8 mouse cellular contexts compared by ENCODE assay signal in genomic region chr7:28268576-28268975, GRCm38 (mm10). TPM values are rescaled to one million over a fixed set of nuclear protein-coding genes. Genes with fewer than 3 reads are reported as not detected.
DNase-seq lines count a peak whose midpoint lies in the region; ATAC-seq lines count a peak whose summit lies in the region.

No protein-coding gene starts in this region.

- H3K4me2 ChIP-seq in embryonic facial prominence, embryonic 12.5 days (replicated peaks): peak overlapping the region; percentile 73
- peak overlapping the region; percentile 94 for H3K4me2 ChIP-seq in hindbrain, embryonic 16.5 days (ENCODE audit: low read length)
- H3K4me2 ChIP-seq in midbrain, embryonic 16.5 days (ENCODE audit: low read length): peak overlapping the region; percentile 78

- peak overlapping the region; percentile 92 for H3K27ac ChIP-seq in embryonic facial prominence, embryonic 12.5 days
- peak overlapping the region; percentile 92 for H3K27ac ChIP-seq in hindbrain, embryonic 16.5 days (ENCODE audit: low read depth, low read length)
- peak overlapping the region; percentile 94 for H3K27ac ChIP-seq in midbrain, embryonic 16.5 days (ENCODE audit: low read length)

- no peaks in the 10 kb centered on the region for H3K27me3 ChIP-seq in embryonic facial prominence, embryonic 12.5 days
- no peaks in the 10 kb centered on the region for H3K27me3 ChIP-seq in hindbrain, embryonic 16.5 days (replicated peaks; ENCODE audit: control insufficient read depth, insufficient read depth, low read length)
- H3K27me3 ChIP-seq in midbrain, embryonic 16.5 days (ENCODE audit: control insufficient read depth, insufficient read depth, low read depth, low read length): no peaks in the 10 kb centered on the region

- H3K9me3 ChIP-seq in embryonic facial prominence, embryonic 12.5 days: no peaks in the 10 kb centered on the region
- no peaks in the 10 kb centered on the region for H3K9me3 ChIP-seq in hindbrain, embryonic 16.5 days (ENCODE audit: control insufficient read depth, low read length)
- H3K9me3 ChIP-seq in midbrain, embryonic 16.5 days (replicated peaks; ENCODE audit: control insufficient read depth, low read length, poor library complexity, severe bottlenecking): no peaks in the 10 kb centered on the region

- ATAC-seq in embryonic facial prominence, embryonic 12.5 days (ENCODE audit: insufficient number of reproducible peaks, insufficient read depth, low FRiP score, low TSS enrichment): no peak
- no peak for ATAC-seq in hindbrain, embryonic 16.5 days
- ATAC-seq in midbrain, embryonic 16.5 days: no peak
- no peak for ATAC-seq in inflammation-experienced regulatory T-cells, adult 6 months

- peaks cover 4% of the 10 kb centered on the region; the same call in 1 of the 2 replicates for H3K4me1 ChIP-seq in embryonic facial prominence, embryonic 12.5 days
- H3K4me1 ChIP-seq in hindbrain, embryonic 16.5 days (ENCODE audit: control insufficient read depth, insufficient read depth, low read depth, low read length): peaks cover 9% of the 10 kb centered on the region
- peaks cover 13% of the 10 kb centered on the region for H3K4me1 ChIP-seq in midbrain, embryonic 16.5 days (ENCODE audit: control insufficient read depth, insufficient read depth, low read length)

- peak overlapping the region; percentile 87 for H3K4me3 ChIP-seq in embryonic facial prominence, embryonic 12.5 days
- peak overlapping the region; percentile 94 for H3K4me3 ChIP-seq in hindbrain, embryonic 16.5 days (ENCODE audit: low read length)
- peak overlapping the region; percentile 70 for H3K4me3 ChIP-seq in midbrain, embryonic 16.5 days (ENCODE audit: low read depth, low read length)

- H3K36me3 ChIP-seq in embryonic facial prominence, embryonic 12.5 days: peaks cover 31% of the 10 kb centered on the region
- peaks cover 12% of the 10 kb centered on the region; the same call in 1 of the 2 replicates for H3K36me3 ChIP-seq in hindbrain, embryonic 16.5 days (ENCODE audit: control insufficient read depth, insufficient read depth, low read length)
- H3K36me3 ChIP-seq in midbrain, embryonic 16.5 days (ENCODE audit: control insufficient read depth, insufficient read depth, low read length): no peaks in the 10 kb centered on the region; the same call in 1 of the 2 replicates

- WGBS in embryonic facial prominence, embryonic 12.5 days: 28% methylated on average over 16 of the region's 16 CpGs
- 27% methylated on average over 16 of the region's 16 CpGs for WGBS in hindbrain, embryonic 16.5 days
- WGBS in midbrain, embryonic 16.5 days: 24% methylated on average over 16 of the region's 16 CpGs

- DNase-seq in kidney, postnatal 10 days: peak; percentile 11
- no peak for DNase-seq in kidney, adult 18-20 months
- DNase-seq in urinary bladder, postnatal 10 days (ENCODE audit: low spot score): no peak
- no peak for DNase-seq in layer of hippocampus, adult 11-12 months (ENCODE audit: low spot score)

- peak overlapping the region; percentile 99 for H3K9ac ChIP-seq in embryonic facial prominence, embryonic 12.5 days
- peak overlapping the region; percentile 100 for H3K9ac ChIP-seq in hindbrain, embryonic 16.5 days (ENCODE audit: low read depth, low read length)
- peak overlapping the region; percentile 90 for H3K9ac ChIP-seq in midbrain, embryonic 16.5 days (ENCODE audit: low read depth, low read length)

RNA-seq across cellular contexts. Expression of gene Eid2, which starts 0.9 kb away (rescaled TPM):
- 10.3 and 18.2 TPM in 2 replicates for polyA plus RNA-seq in embryonic facial prominence, embryonic 12.5 days (2016; fragmentation: Nextera tagmentation; extraction: Ambion mirVana)
- polyA plus RNA-seq in hindbrain, embryonic 16.5 days (2015; fragmentation: Nextera tagmentation; extraction: Ambion mirVana): 2.9 and 3.7 TPM in 2 replicates
- polyA plus RNA-seq in midbrain, embryonic 16.5 days (2015; fragmentation: Nextera tagmentation; extraction: Ambion mirVana): 3.5 and 4.3 TPM in 2 replicates
- under 1 TPM; 0.25 to 0.84 (median 0.81) TPM for polyA plus RNA-seq in inflammation-experienced regulatory T-cells, adult 6 months (2017; shearing (Covaris generic))

RNA-seq across cellular contexts. Expression of gene Eid2b, which starts 9.0 kb away (rescaled TPM):
- polyA plus RNA-seq in embryonic facial prominence, embryonic 12.5 days (2016; fragmentation: Nextera tagmentation; extraction: Ambion mirVana): 19.2 and 19.5 TPM in 2 replicates
- 33.5 and 36.3 TPM in 2 replicates for polyA plus RNA-seq in hindbrain, embryonic 16.5 days (2015; fragmentation: Nextera tagmentation; extraction: Ambion mirVana)
- 44.2 and 44.8 TPM in 2 replicates for polyA plus RNA-seq in midbrain, embryonic 16.5 days (2015; fragmentation: Nextera tagmentation; extraction: Ambion mirVana)
- 1 to 10 TPM in 1 of 3 experiments, under 1 TPM in 2; 0.34 to 1.7 (median 0.44) TPM for polyA plus RNA-seq in inflammation-experienced regulatory T-cells, adult 6 months (2017; shearing (Covaris generic))

RNA-seq across cellular contexts. Expression of gene Selenov, which starts 22.4 kb away (rescaled TPM):
- not detected in 2 replicates for polyA plus RNA-seq in embryonic facial prominence, embryonic 12.5 days (2016; fragmentation: Nextera tagmentation; extraction: Ambion mirVana)
- polyA plus RNA-seq in hindbrain, embryonic 16.5 days (2015; fragmentation: Nextera tagmentation; extraction: Ambion mirVana): 1.7 and 3.1 TPM in 2 replicates
- 1.2 TPM in 2 replicates for polyA plus RNA-seq in midbrain, embryonic 16.5 days (2015; fragmentation: Nextera tagmentation; extraction: Ambion mirVana)
- polyA plus RNA-seq in inflammation-experienced regulatory T-cells, adult 6 months (2017; shearing (Covaris generic)): not detected

RNA-seq across cellular contexts. Expression of gene Dll3, which starts 33.5 kb away (rescaled TPM):
- polyA plus RNA-seq in embryonic facial prominence, embryonic 12.5 days (2016; fragmentation: Nextera tagmentation; extraction: Ambion mirVana): 3.5 and 3.7 TPM in 2 replicates
- polyA plus RNA-seq in hindbrain, embryonic 16.5 days (2015; fragmentation: Nextera tagmentation; extraction: Ambion mirVana): 18.6 and 19.2 TPM in 2 replicates
- polyA plus RNA-seq in midbrain, embryonic 16.5 days (2015; fragmentation: Nextera tagmentation; extraction: Ambion mirVana): 16.3 and 16.5 TPM in 2 replicates
- not detected for polyA plus RNA-seq in inflammation-experienced regulatory T-cells, adult 6 months (2017; shearing (Covaris generic))

RNA-seq across cellular contexts. Expression of gene Timm50, which starts 43.3 kb away (rescaled TPM):
- 162 and 170 TPM in 2 replicates for polyA plus RNA-seq in embryonic facial prominence, embryonic 12.5 days (2016; fragmentation: Nextera tagmentation; extraction: Ambion mirVana)
- 131 and 142 TPM in 2 replicates for polyA plus RNA-seq in hindbrain, embryonic 16.5 days (2015; fragmentation: Nextera tagmentation; extraction: Ambion mirVana)
- polyA plus RNA-seq in midbrain, embryonic 16.5 days (2015; fragmentation: Nextera tagmentation; extraction: Ambion mirVana): 119 and 123 TPM in 2 replicates
- polyA plus RNA-seq in inflammation-experienced regulatory T-cells, adult 6 months (2017; shearing (Covaris generic)): 10 to 100 TPM; 27.6 to 39.1 (median 36.4) TPM
